Mouse (Mus musculus): ENCODE results near the gene Ptov1.

DNA sequence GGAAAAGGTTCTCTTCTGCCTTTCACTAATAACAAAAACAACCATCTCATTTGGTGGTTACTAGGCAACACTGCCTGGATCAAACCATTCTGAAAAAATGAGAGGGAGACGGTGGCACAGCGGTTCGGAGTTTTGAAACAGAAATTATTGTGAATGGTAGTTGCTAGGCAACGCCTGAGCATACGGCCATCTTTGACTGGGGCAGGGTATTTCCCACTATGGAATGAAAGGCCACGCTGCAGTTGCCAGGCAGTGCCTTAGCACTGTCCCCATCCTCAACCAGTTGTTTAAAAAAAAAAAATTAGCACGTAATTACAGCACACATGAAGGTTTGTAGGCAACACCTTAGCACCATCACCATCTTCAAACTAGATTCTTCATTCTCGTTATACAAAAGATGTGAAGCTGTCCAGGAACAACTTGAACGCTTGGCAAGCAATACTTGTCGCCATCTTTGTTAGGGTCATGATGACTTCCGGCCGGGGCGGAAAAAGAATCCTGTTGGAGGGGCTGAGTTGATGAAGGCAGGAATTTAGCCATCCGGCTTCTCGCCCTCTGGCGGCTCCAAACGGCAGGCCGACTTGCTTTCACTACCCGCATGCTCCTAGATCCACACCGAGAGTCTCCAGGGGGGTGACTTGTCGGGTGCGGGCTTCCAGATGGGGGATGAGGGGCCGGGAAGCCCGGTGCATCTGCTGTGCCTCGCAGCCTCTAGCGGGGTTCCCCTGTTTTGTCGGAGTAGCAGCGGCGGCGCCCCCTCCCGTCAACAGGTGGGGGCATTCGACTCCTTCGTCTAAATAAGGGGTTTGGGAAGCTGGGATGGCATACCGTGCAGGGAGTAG, 26.2 kb upstream of the Ptov1 start, which contains the start of gene Fuz:
- TF ChIP-seq CTCF (IDR thresholded peaks at IDR 0.05) (peak; percentile 76), EP300 (IDR thresholded peaks at IDR 0.05) (peak; percentile 70)
